Mouse (Mus musculus): Measurements from ENCODE around the gene Fezf1. TPM values are rescaled to one million over a fixed set of nuclear protein-coding genes. Genes with fewer than 3 reads are reported as not detected.

Fezf1 gene
- total and polyA plus RNA-seq, 3 experiments: not detected

DNA sequence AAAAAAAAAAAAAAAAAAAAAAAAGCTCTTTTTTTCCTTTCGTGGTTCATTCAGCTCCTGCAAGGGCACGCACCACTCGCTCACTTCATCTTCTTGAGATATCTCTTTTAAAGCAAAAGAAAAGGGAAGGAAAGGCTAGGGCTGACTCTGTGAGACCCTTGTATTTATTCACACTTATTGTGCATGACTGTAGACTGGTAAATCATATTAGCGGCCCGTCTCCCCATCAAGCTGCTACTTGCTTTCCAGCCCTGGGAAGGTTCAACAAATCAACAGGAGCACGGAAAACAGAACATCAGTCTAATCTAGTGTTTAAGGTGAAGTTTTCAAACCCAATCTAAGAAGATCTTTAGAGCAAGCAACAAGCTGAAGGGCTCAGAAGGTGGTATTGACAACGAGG, 24.4 kb upstream of the Fezf1 start:
- dilution Hi-C loops (cut with MboI; ENCODE audit: extremely low pct_ligation_motif_present, extremely low pct_unique_long_range_greater_than_20kb, low sequenced_read_pairs): no loop called here
- Histone ChIP-seq H3K27ac (ENCODE audit: insufficient read depth, low read depth) (no peak overlapping the region), H3K36me3 (replicated peaks in 1 of 2; ENCODE audit: control insufficient read depth in 1 of 2, insufficient read depth in 1 of 2, low read length in 1 of 2) (no peaks in the 10 kb centered on the region), H3K9ac (ENCODE audit: insufficient read depth, low read depth) (no peak overlapping the region), H3K79me2 (replicated peaks; ENCODE audit: control insufficient read depth, extremely low read depth, insufficient read depth, poor library complexity, severe bottlenecking) (no peaks in the 10 kb centered on the region), H3K4me3 (replicated peaks in 1 of 3; ENCODE audit: low read depth in 2 of 3, low read length in 2 of 3, poor library complexity in 1 of 3) (no peak overlapping the region), H3K9me3 (replicated peaks; ENCODE audit: low read length) (no peaks in the 10 kb centered on the region), H3K27me3 (replicated peaks) (no peaks in the 10 kb centered on the region), H3K4me2 (ENCODE audit: insufficient read depth, low read depth, poor library complexity, severe bottlenecking) (no peak overlapping the region), H3K4me1 (ENCODE audit: control insufficient read depth in 1 of 2, insufficient read depth in 2 of 2) (no peaks in the 10 kb centered on the region)
- DNase-seq (ENCODE audit: extremely low read depth): no peak
- TF ChIP-seq USF2 (conservative IDR thresholded peaks at IDR 0.05; ENCODE audit: low read depth, low read length) (no peak), SMC3 (IDR thresholded peaks at IDR 0.05; ENCODE audit: low read depth, low read length) (no peak), IRF4 (IDR thresholded peaks at IDR 0.05; ENCODE audit: low read depth, low read length) (no peak)
- in situ Hi-C loops (cut with MboI; ENCODE audit: low pct_ligation_motif_present, low pct_unique_long_range_greater_than_20kb, low sequenced_read_pairs): no loop called here

- dilution Hi-C loops (cut with MboI; ENCODE audit: extremely low pct_ligation_motif_present, extremely low pct_unique_long_range_greater_than_20kb, low sequenced_read_pairs): no loop called here
- Histone ChIP-seq H3K27me3 (replicated peaks) (no peaks in the 10 kb centered on the region), H3K4me3 (replicated peaks in 1 of 3; ENCODE audit: low read depth in 2 of 3, low read length in 2 of 3, poor library complexity in 1 of 3) (no peak overlapping the region), H3K9me3 (replicated peaks; ENCODE audit: low read length) (no peaks in the 10 kb centered on the region), H3K4me1 (ENCODE audit: control insufficient read depth in 1 of 2, insufficient read depth in 2 of 2) (no peaks in the 10 kb centered on the region), H3K79me2 (replicated peaks; ENCODE audit: control insufficient read depth, extremely low read depth, insufficient read depth, poor library complexity, severe bottlenecking) (no peaks in the 10 kb centered on the region), H3K4me2 (ENCODE audit: insufficient read depth, low read depth, poor library complexity, severe bottlenecking) (no peak overlapping the region), H3K9ac (ENCODE audit: insufficient read depth, low read depth) (no peak overlapping the region), H3K36me3 (replicated peaks in 1 of 2; ENCODE audit: control insufficient read depth in 1 of 2, insufficient read depth in 1 of 2, low read length in 1 of 2) (no peaks in the 10 kb centered on the region), H3K27ac (ENCODE audit: insufficient read depth, low read depth) (no peak overlapping the region)
- in situ Hi-C loops (cut with MboI; ENCODE audit: low pct_ligation_motif_present, low pct_unique_long_range_greater_than_20kb, low sequenced_read_pairs): no loop called here
- DNase-seq (ENCODE audit: extremely low read depth): no peak
- TF ChIP-seq MAX (IDR thresholded peaks at IDR 0.05; ENCODE audit: low read length) (no peak), JUND (conservative IDR thresholded peaks at IDR 0.05; ENCODE audit: low read depth, low read length) (no peak), MYC (IDR thresholded peaks at IDR 0.05; ENCODE audit: low read depth, low read length) (no peak), MAFK (IDR thresholded peaks at IDR 0.05; ENCODE audit: insufficient replicate concordance, low read length) (no peak), GABPA (IDR thresholded peaks at IDR 0.05; ENCODE audit: insufficient replicate concordance, low read depth, low read length) (no peak), ETS1 (conservative IDR thresholded peaks at IDR 0.05; ENCODE audit: low read depth, low read length) (no peak), CHD2 (IDR thresholded peaks at IDR 0.05; ENCODE audit: low read length) (no peak), ZMIZ1 (IDR thresholded peaks at IDR 0.05; ENCODE audit: low read depth, low read length) (no peak), ZNF384 (IDR thresholded peaks at IDR 0.05; ENCODE audit: low read depth, low read length) (no peak), ELF1 (IDR thresholded peaks at IDR 0.05; ENCODE audit: low read depth, low read length) (no peak), HCFC1 (IDR thresholded peaks at IDR 0.05; ENCODE audit: low read depth, low read length) (no peak), NRF1 (IDR thresholded peaks at IDR 0.05; ENCODE audit: low read depth, low read length) (no peak), SMC3 (IDR thresholded peaks at IDR 0.05; ENCODE audit: low read depth, low read length) (no peak), RAD21 (IDR thresholded peaks at IDR 0.05; ENCODE audit: low read depth, low read length) (no peak), PAX5 (IDR thresholded peaks at IDR 0.05; ENCODE audit: low read length) (no peak), MEF2A (IDR thresholded peaks at IDR 0.05; ENCODE audit: borderline replicate concordance, low read depth, low read length) (no peak), POLR2AphosphoS2 (IDR thresholded peaks at IDR 0.05; ENCODE audit: low read depth, low read length) (no peak), KAT2A (IDR thresholded peaks at IDR 0.05; ENCODE audit: insufficient replicate concordance, low read length) (no peak), ZKSCAN1 (IDR thresholded peaks at IDR 0.05; ENCODE audit: borderline replicate concordance, low read depth, low read length) (no peak)
Measured at GRCm38 (mm10) chr6:23260738-23261050, 12.5 kb upstream of the Fezf1 start.
